Mouse (Mus musculus) thymus, adult 2 months (tissue): ENCODE measurements at regions not wholly inside any gene's neighbourhood (a gene's known extent, or its start where the extent isn't known, plus 50 kb on each side); places are given as distances from the start of the nearest gene placed in this dataset.

ENCODE experiments used
- DNase-seq: peaks from one replicate; pipeline ENCODE4 v3.0.0; 2021
- H3K27ac ChIP-seq: fragments of 200-500 bp; 2 replicates; pipeline ENCODE4 v1.5.1; 2012; ENCODE audit warnings: low read length, control low read depth; ENCODE audit not compliant: control insufficient read depth, insufficient read depth
- H3K27me3 ChIP-seq: fragments of 200-500 bp; 2 replicates; pipeline ENCODE4 v1.6.1; 2012; ENCODE audit warnings: mild to moderate bottlenecking, low read length, moderate library complexity, mixed read lengths; ENCODE audit not compliant: control insufficient read depth, insufficient read depth
- H3K36me3 ChIP-seq: fragments of 200-500 bp; 2 replicates; pipeline ENCODE4 v1.6.1; 2012; ENCODE audit warnings: mild to moderate bottlenecking, low read length, moderate library complexity; ENCODE audit not compliant: control insufficient read depth, insufficient read depth
- H3K4me1 ChIP-seq: fragments of 200-500 bp; replicated peaks from 2 replicates; pipeline ENCODE4 v1.6.1; 2012; ENCODE audit warnings: low read length; ENCODE audit not compliant: control insufficient read depth, insufficient read depth
- H3K4me3 ChIP-seq: fragments of 200-500 bp; 2 replicates; pipeline ENCODE4 v1.5.1; 2012; ENCODE audit warnings: mild to moderate bottlenecking, low read length, control low read depth, moderate library complexity; ENCODE audit not compliant: control insufficient read depth, insufficient read depth
- CTCF ChIP-seq: fragments of 200-500 bp; IDR thresholded peaks from 2 replicates; pipeline ENCODE4 v1.5.1; 2012; ENCODE audit warnings: mild to moderate bottlenecking, control low read depth, low read length, moderate library complexity, borderline replicate concordance; ENCODE audit not compliant: control insufficient read depth, poor library complexity, insufficient read depth; ENCODE audit errors: extremely low read depth
- POLR2A ChIP-seq: fragments of 200-500 bp; IDR thresholded peaks from 2 replicates; pipeline ENCODE4 v1.6.1; 2012; ENCODE audit warnings: mild to moderate bottlenecking, low read length, control low read depth, moderate library complexity; ENCODE audit not compliant: control insufficient read depth, poor library complexity, insufficient read depth; ENCODE audit errors: extremely low read depth
- WGBS: fragments of 180-500 bp; shearing (Covaris S2); methylation state at CpG from one replicate; pipeline ENCODE4 v1.1.7; 2018; 5-methylcytosine and 5-hydroxymethylcytosine counted together

GRCm38 (mm10) chr9:118204456-118204855 lies 54.5 kb upstream of the Cmc1 start:
- Histone ChIP-seq H3K36me3 (no peaks in the 10 kb centered on the region), H3K4me1 (no peaks in the 10 kb centered on the region), H3K27ac (no peak overlapping the region), H3K27me3 (no peaks in the 10 kb centered on the region), H3K4me3 (no peak overlapping the region)
- WGBS, result 91% methylated on average over 9 of the region's 9 CpGs
- no peak for DNase-seq
- no peak for TF ChIP-seq CTCF
- TF ChIP-seq POLR2A, result no peak

DNA sequence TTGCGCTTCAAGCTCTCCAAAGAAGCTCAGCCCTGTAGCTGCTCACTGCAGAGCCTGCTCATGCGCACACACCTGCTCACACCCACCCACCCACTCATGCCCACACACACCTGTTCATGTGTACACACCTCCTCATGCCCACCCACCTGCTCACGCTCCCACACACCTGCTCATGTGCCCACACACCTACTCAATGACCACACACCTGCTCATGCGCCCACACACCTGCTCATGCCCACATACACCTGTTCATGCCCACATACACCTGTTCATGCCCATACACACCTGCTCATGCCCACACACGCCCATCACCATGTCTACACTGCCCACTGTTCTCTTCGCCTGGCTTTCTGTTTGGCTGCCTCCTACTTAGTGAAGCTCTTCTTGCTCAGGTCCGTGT lies 56.5 kb upstream of the Cmc1 start:
- Histone ChIP-seq H3K36me3 (no peaks in the 10 kb centered on the region), H3K4me1 (no peaks in the 10 kb centered on the region), H3K4me3 (no peak overlapping the region), H3K27me3 (no peaks in the 10 kb centered on the region), H3K27ac (no peak overlapping the region)
- WGBS, result 96% methylated on average over 7 of the region's 7 CpGs
- no peak for DNase-seq
- TF ChIP-seq CTCF (no peak), POLR2A (no peak)

- 97% methylated on average over 5 of the region's 5 CpGs for WGBS
- no peak overlapping the region for H3K27ac ChIP-seq
- no peaks in the 10 kb centered on the region for H3K27me3 ChIP-seq
- H3K4me3 ChIP-seq, result no peak overlapping the region
- H3K4me1 ChIP-seq, result no peaks in the 10 kb centered on the region
- TF ChIP-seq CTCF, result no peak
- no peak for TF ChIP-seq POLR2A
- H3K36me3 ChIP-seq, result no peaks in the 10 kb centered on the region
- DNase-seq, result no peak
These were observed 69.7 kb upstream of the Cmc1 start for GRCm38 (mm10) chr9:118219696-118220095.

- H3K4me3 ChIP-seq, result no peak overlapping the region
- TF ChIP-seq POLR2A (no peak), CTCF (no peak)
- WGBS, result 94% methylated on average over 14 of the region's 14 CpGs
- H3K4me1 ChIP-seq, result no peaks in the 10 kb centered on the region
- H3K27ac ChIP-seq, result no peak overlapping the region
- no peak for DNase-seq
- H3K36me3 ChIP-seq, result no peaks in the 10 kb centered on the region
- no peaks in the 10 kb centered on the region for H3K27me3 ChIP-seq
These were observed 71.2 kb upstream of the Cmc1 start for GRCm38 (mm10) chr9:118221186-118221585.

DNA sequence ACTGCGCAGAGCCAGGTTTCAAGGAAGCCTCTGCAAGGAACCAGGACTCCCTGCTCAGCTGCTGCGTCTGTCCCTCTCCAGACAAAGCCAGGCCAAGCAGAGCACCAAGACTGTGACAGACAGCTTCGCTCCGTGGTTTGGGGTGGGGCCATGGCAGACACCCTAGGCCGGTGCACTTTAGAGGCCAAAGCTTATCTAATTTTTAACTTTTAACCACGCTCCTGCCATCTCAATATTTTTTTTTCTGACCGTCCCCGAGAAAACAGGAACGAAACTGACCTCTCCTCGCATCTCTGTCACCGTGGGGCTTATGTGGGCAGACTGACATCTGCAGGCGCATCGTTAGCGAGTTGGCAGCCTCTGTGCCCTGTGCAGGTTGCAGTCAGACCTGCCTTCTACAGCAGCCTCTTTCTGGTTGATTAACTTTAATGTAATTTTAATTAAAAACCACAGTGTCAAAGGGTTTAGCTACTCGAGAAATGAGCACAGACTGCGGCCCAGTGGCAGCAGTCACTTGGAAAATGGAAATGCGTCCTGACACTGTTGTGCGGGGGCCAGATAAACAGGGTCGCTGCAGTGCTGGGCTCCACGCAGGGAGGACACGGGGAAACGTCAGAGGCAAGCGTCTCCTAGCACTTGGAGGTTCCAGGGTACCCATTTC lies 77.6 kb upstream of the Cmc1 start:
- no peak overlapping the region for H3K4me3 ChIP-seq
- no peaks in the 10 kb centered on the region for H3K27me3 ChIP-seq
- H3K4me1 ChIP-seq, result no peaks in the 10 kb centered on the region
- H3K36me3 ChIP-seq, result no peaks in the 10 kb centered on the region
- TF ChIP-seq POLR2A, result no peak
- no peak for TF ChIP-seq CTCF
- no peak for DNase-seq
- H3K27ac ChIP-seq, result no peak overlapping the region
- 49% methylated on average over 23 of the region's 23 CpGs for WGBS

DNA sequence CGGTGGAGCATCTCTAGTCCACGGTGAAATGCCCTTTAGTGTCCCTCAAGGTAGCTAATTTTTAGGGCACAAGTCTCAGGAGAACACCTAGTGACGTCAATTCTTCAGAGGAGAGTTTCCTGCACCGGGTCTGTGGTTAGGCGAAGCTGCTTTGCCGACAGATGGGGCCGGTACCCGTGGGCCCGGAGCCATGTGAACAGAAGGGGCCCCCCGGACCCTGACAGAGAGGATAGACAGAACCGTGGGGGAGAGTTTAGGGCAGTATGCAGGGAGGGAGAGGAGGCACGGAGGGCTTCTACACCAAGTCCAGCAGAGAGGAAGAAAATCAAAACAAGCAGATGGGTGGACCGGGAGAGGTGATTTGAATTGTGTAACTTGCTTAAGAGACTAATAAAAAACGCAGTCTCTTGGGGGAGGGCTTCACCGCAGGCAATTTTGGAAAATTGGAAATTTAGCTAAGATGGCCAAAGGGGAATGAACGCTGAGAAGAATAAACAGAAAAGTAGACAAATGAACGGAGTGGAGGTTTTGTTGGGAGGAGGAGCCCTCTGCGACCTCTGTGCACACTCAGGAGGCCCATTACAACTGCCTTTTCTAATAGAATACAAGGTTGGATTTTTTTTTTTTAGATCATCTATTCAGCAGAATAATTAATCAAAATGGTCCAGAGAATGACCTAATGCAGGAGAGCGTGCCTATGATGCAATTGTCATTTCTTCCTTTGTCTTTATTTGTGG lies 78.9 kb upstream of the Cmc1 start:
- no peak for DNase-seq
- Histone ChIP-seq H3K4me1 (no peaks in the 10 kb centered on the region), H3K4me3 (no peak overlapping the region), H3K27ac (no peak overlapping the region), H3K36me3 (no peaks in the 10 kb centered on the region), H3K27me3 (no peaks in the 10 kb centered on the region)
- TF ChIP-seq CTCF (no peak), POLR2A (no peak)
- 54% methylated on average over 19 of the region's 19 CpGs for whole genome bisulfite sequencing
